Mouse (Mus musculus) T-helper 2 cell (primary cell): ENCODE results near the gene Prdm10.

Experiments
- in situ Hi-C: fragments of 300-600 bp; cut with MboI, MseI; formaldehyde crosslinking; loops from one replicate; pipeline ENCODE4 v1.15.1; 2025; ENCODE audit warnings: high pct_unique_total_duplicates

The Prdm10 gene

GRCm38 (mm10) chr9:31262226-31263105 lies 17.9 kb upstream of the Prdm10 start:
- in situ Hi-C loops, result loop anchor here (25.0 kb wide), 1 partner anchor 825 kb away; no protein-coding TSS in a partner anchor

- in situ Hi-C loops, result loop anchor here (25.0 kb wide), 1 partner anchor 821 kb away; no protein-coding TSS in a partner anchor
These were observed 14.2 kb upstream of the Prdm10 start for GRCm38 (mm10) chr9:31266013-31266659.

- in situ Hi-C loops, result loop anchor here (5.0 to 25.0 kb wide), 3 partner anchors 41 to 816 kb away; no protein-coding TSS in a partner anchor
These were observed 8.9 kb upstream of the Prdm10 start for GRCm38 (mm10) chr9:31271221-31272015.

DNA sequence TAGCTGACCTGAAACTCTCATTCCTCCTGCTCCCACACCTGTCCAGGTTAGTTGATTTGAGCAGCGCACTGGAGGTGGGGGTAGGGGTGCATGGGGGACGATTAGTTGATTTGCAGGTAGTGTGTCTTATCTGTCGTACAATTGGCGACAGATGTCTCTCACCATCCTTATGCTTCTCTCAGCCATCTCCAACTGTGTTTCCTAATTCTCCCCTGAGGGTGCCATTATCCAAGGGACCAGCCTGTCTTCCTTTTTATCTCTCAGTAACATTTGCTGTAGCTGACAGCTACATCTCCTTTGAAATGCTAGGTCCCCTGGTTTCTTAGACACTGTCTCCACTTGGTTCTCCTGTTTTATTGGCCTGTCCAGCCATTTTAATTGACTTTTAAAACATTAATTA lies 8.2 kb upstream of the Prdm10 start:
- in situ Hi-C loops, result loop anchor here (5.0 to 25.0 kb wide), 3 partner anchors 40 to 815 kb away; no protein-coding TSS in a partner anchor

DNA sequence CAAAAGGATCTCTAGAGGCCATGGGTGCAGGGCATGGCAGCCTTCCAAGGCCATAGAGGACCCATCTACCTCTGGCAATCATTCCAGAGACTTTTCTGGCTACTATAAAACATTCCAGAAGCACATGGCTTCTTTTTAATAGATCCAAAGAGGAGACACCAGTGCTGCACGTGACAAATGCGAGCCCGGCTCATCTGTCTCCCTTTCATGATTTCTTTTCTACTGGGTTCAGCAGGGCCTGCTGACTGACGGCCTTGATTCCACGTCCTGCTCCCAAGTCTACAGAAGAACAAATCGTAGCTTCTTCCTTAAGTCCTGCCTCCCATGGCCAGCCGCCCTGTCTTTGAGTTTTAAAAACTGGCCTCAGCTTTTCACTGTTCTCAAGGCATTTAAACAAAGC lies 1.7 kb upstream of the Prdm10 start:
- in situ Hi-C loops, result loop anchor here (25.0 kb wide), 1 partner anchor 1234 kb away; no protein-coding TSS in a partner anchor

GRCm38 (mm10) chr9:31279306-31279705 lies 1.0 kb upstream of the Prdm10 start:
- in situ Hi-C loops, result loop anchor here (25.0 kb wide), 1 partner anchor 1233 kb away; no protein-coding TSS in a partner anchor

DNA sequence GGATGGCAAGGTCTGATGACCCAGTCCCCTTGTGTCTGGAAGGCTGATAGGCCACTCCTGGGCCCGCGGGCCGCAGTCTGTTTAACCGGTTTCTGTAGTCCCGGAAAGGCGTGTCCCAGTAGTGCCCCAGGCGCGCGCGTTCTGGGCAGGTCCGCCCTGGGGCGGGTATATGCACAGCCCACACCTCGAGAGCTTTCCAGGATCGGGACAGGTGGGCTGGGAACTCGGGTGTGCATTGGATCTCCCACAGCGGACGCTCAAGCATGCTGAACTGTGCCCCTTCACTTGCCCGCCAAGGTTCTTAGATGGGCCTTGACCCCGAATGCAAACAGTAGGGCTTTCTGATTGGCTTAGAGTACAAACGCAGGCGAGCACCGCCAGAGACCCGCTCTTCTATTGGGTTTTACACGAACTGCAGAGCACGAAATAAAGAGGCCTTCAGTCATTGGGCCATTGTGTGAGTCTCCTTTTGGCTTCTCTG lies 413 bp upstream of the Prdm10 start:
- in situ Hi-C loops, result loop anchor here (10.0 to 25.0 kb wide), 2 partner anchors 135 to 1232 kb away; no protein-coding TSS in a partner anchor

GRCm38 (mm10) chr9:31281011-31281662 lies 799 bp downstream of the Prdm10 start:
- in situ Hi-C loops, result loop anchor here (10.0 to 25.0 kb wide), 2 partner anchors 136 to 1231 kb away; no protein-coding TSS in a partner anchor

DNA sequence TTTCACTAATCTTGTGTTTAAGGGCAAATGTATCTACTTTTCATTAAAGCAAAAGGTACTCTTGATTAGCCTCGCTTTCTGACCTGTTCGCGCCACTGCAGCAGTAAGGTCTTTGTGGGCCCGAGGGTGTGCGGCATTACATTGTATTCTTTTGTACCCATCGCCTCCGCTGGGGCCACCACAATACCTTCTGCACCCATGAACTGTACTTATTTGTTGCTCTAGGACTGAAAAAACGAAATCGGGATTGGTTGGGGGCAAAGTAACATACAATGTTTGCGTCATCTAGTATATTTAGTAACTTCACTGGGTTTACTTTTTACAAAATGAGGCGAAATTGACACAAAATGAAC lies 1.3 kb downstream of the Prdm10 start:
- in situ Hi-C loops, result loop anchor here (10.0 to 25.0 kb wide), 2 partner anchors 137 to 1231 kb away; no protein-coding TSS in a partner anchor

DNA sequence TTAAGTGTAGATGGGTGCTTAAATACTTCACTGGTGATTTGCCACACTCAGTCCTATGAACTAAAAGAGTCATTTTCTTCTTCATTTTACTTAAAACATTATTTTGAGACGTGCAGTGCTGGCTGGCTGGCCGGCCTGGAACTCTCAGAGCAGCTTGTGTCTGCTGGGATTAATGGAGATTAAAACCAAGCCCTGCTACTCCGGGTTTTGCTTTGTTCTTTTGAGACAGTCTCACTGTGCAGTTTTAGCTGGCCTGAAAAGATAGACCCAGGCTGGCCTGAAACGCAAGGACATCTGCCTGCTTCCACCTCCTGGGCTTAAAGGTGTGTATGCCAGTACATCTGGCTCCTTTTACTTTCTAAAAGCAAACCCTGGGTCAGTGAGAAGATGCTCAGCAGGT lies 2.2 kb downstream of the Prdm10 start:
- in situ Hi-C loops, result loop anchor here (10.0 to 25.0 kb wide), 2 partner anchors 138 to 1230 kb away; no protein-coding TSS in a partner anchor

DNA sequence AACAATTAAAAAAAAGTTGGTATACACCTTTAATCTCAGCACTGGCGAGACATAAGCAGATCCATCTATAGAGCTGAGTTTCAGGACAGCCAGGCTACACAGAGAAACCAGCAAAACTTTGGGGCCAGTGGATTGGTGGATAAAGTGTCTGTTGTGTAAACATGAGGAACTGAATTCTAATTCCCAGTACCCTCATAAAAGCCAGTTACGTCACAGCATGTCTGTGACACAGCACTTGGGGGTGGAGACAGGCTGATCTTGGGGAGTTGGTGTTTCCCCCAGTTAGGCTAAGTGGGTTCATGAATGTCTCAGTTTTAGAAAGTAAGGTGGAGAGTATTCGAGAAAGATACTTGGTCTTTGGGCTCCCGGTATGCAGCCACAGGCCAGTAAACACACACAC lies 2.7 kb downstream of the Prdm10 start:
- in situ Hi-C loops, result loop anchor here (10.0 to 25.0 kb wide), 2 partner anchors 138 to 1229 kb away; no protein-coding TSS in a partner anchor

GRCm38 (mm10) chr9:31283911-31284310 lies 3.6 kb downstream of the Prdm10 start:
- in situ Hi-C loops, result loop anchor here (10.0 to 25.0 kb wide), 2 partner anchors 139 to 1228 kb away; no protein-coding TSS in a partner anchor

DNA sequence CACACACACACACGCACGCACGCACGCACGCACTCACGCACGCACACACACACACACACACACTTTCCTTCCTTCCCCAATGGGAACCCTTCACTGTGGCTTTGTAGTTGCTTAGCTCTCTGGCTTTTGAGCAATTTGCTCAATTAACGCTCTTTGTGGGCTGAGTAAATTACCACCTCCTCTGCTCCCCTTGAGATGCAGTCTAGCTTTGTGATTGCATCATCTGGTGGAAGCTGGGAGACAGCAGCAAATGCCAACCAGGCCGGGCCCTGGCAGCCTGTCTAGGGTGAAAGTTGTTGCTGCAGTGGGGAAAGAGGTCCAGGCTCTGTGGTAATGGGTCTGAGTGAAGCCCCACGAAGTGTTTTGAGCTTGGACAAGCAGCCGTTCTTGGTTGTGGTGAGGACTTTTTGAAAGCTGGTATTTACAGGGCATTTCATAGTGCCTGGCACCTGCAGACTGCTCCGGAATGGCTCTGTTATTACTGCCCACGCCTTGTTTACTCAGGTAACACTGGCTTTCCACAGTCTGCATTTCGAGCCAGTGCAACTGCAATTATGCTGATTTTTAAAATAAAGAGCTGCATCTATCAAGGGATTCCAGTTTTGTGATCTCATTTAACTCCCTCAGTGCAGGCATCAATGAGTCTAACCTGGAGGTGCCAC lies 10.0 kb downstream of the Prdm10 start:
- in situ Hi-C loops, result loop anchor here (25.0 kb wide), 1 partner anchor 1222 kb away; no protein-coding TSS in a partner anchor

DNA sequence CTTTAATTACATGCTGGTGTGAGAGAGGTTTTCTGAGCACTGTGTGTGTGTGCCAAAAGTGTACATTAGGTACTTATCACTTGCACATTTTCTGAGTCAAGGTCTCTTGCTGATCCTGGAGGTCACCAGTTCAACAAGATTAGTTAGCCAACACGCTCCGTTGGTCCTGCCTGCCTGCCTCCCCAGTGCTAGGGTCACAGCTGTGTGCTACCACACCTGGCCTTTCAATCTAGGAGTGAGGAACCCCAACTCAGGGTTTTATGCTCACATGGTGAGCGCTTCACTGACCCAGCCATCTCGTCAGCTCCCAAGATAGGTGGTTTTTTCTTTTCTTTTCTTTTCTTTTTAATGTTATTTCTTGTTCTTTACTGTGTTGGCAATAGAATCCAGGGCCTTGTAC lies 11.6 kb downstream of the Prdm10 start:
- in situ Hi-C loops, result loop anchor here (25.0 kb wide), 1 partner anchor 1220 kb away; no protein-coding TSS in a partner anchor

- in situ Hi-C loops, result loop anchor here (25.0 kb wide), 1 partner anchor 1219 kb away; no protein-coding TSS in a partner anchor
These were observed 12.9 kb downstream of the Prdm10 start for GRCm38 (mm10) chr9:31293208-31293607.

GRCm38 (mm10) chr9:31295311-31295710 lies 15.0 kb downstream of the Prdm10 start:
- in situ Hi-C loops, result loop anchor here (25.0 kb wide), 1 partner anchor 1217 kb away; no protein-coding TSS in a partner anchor

DNA sequence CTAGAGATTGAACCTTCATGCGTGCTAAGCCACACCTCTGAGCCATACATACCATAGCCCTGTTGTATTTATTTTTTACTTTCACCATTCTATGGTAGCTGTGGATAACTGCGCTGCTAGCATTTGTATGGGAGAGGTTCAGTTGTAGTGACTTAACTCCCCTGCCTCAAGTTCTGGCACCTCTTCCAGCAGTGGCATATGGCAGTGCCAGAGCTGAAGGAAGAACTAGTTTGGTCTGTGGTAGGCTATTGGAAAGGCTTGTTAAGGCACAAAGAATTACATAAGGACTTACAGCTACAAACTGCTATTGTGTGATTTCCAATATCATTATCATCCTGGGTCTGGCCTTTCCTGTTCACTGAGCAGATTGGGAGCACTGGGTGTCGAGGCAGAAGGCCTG lies 16.0 kb downstream of the Prdm10 start:
- in situ Hi-C loops, result loop anchor here (25.0 kb wide), 1 partner anchor 1216 kb away; no protein-coding TSS in a partner anchor

GRCm38 (mm10) chr9:31298751-31299150 lies 18.4 kb downstream of the Prdm10 start:
- in situ Hi-C loops, result loop anchor here (25.0 kb wide), 1 partner anchor 1214 kb away; no protein-coding TSS in a partner anchor

DNA sequence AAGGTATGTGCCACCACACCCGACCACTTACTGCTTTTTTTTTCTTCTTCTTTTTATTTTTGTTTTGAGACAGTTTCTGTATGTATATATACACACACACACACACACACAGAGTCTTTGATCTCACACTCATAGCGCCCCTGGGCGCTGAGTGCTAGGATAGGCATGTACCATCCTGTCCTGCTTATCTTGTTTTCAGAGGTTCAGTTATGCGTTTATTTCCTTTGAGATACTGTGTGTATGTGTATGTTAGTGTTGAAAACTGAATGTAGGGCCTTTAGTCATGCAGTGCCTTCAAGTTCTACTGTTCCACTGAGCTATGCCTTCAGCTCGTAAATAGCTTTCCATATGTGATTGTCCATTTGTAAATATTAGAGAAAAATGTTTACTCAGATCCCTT lies 20.2 kb downstream of the Prdm10 start:
- in situ Hi-C loops, result no loop called here
